Mouse (Mus musculus): ENCODE measurements around the gene Arap1.

The Arap1 gene

GRCm38 (mm10) chr7:101401510-101401909 lies 53.6 kb downstream of the Arap1 start:
- no peak for DNase-seq

GRCm38 (mm10) chr7:101403831-101404230 lies 56.0 kb downstream of the Arap1 start:
- no peak for DNase-seq

GRCm38 (mm10) chr7:101410267-101410936 lies 62.5 kb downstream of the Arap1 start, which contains the start of gene Gm45837:
Gene Gm45837 (plus strand): TSS chr7:101410886.
- no peak for DNase-seq

GRCm38 (mm10) chr7:101412796-101413195 lies 64.9 kb downstream of the Arap1 start:
- DNase-seq = peak; percentile 63

GRCm38 (mm10) chr7:101414209-101414608 lies 66.3 kb downstream of the Arap1 start:
- no peak for DNase-seq

GRCm38 (mm10) chr7:101414661-101415511 lies 67.0 kb downstream of the Arap1 start:
- no peak for DNase-seq

- DNase-seq = no peak
These were observed 67.7 kb downstream of the Arap1 start for GRCm38 (mm10) chr7:101415512-101416100.

GRCm38 (mm10) chr7:101416391-101416790 lies 68.5 kb downstream of the Arap1 start:
- DNase-seq = no peak

- DNase-seq = no peak
These were observed 71.3 kb downstream of the Arap1 start for GRCm38 (mm10) chr7:101419013-101419770.

GRCm38 (mm10) chr7:101421529-101421928 lies 73.7 kb downstream of the Arap1 start, which contains the start of gene Pde2a:
Gene Pde2a (plus strand): TSS chr7:101421691.
- no peak for DNase-seq

GRCm38 (mm10) chr7:101422069-101422468 lies 74.2 kb downstream of the Arap1 start:
- DNase-seq = no peak

GRCm38 (mm10) chr7:101422646-101423045 lies 74.8 kb downstream of the Arap1 start:
- DNase-seq = no peak

GRCm38 (mm10) chr7:101423970-101424369 lies 76.1 kb downstream of the Arap1 start:
- DNase-seq = no peak

GRCm38 (mm10) chr7:101426692-101427091 lies 78.8 kb downstream of the Arap1 start:
- DNase-seq = no peak

- no peak for DNase-seq
These were observed 79.9 kb downstream of the Arap1 start for GRCm38 (mm10) chr7:101427736-101428135.

GRCm38 (mm10) chr7:101435038-101435437 lies 87.2 kb downstream of the Arap1 start:
- DNase-seq = no peak

- no peak for DNase-seq
These were observed 90.0 kb downstream of the Arap1 start for GRCm38 (mm10) chr7:101437876-101438275.

GRCm38 (mm10) chr7:101443093-101443492 lies 95.2 kb downstream of the Arap1 start:
- DNase-seq = no peak

- DNase-seq = no peak
These were observed 96.3 kb downstream of the Arap1 start for GRCm38 (mm10) chr7:101444211-101444610.

- no peak for DNase-seq
These were observed 102.0 kb downstream of the Arap1 start for GRCm38 (mm10) chr7:101449855-101450254.

GRCm38 (mm10) chr7:101450422-101451401 lies 102.8 kb downstream of the Arap1 start:
- peak; percentile 85 for DNase-seq

GRCm38 (mm10) chr7:101452669-101453068 lies 104.8 kb downstream of the Arap1 start:
- no peak for DNase-seq

All from cerebellum, adult 8-10 months (tissue).